Mouse (Mus musculus): ENCODE data around the gene Pacsin3. TPM values are rescaled to one million over a fixed set of nuclear protein-coding genes. Genes with fewer than 3 reads are reported as not detected.

The Pacsin3 gene
- total RNA-seq, 2 experiments from 2014 or later = 46.8 TPM

DNA sequence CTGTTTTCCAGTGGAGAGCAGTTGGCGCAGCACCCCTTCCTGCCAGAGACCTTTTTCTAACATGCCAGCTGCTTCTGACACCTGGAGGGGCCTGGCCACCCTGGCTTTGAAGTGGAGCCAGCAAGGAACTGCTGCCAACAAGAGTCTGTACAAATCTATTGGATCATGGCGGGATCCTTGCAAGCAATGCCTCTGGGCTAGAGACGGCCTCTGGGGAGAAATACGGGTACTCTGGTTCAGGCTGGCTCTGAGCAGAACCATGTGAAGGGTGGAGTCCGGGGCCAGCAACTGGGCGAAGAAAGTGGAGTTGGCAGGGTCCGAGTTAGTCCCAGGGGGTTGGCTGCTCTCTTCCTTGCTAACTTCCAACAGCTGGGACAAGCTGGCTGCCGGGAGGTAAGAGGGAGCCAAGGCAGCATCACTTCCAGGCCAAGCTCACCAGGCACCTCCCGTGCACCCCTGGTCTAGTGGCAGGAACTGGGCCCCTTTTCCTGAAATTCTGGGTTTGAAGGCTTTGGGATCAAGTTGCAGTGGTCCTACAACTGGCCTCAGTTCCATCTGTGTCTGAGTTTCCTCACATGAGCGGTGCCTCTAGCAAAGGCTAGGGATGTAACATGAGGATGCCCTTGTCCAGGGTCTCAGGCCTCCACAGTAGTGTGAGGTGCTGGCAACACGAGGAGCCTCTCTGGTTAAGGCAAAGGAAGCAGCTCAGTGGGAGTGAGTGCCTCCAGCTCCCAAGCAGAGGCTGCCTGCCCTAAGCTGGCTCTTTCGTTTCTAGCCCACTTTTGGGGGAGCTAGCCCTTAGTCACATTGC, 35.6 kb downstream of the Pacsin3 start:
- intact Hi-C loops (cut with DNase I) = loop anchor here (5.0 kb wide), 1 partner anchor 36 kb away; no protein-coding TSS in a partner anchor
- DNase-seq (ENCODE audit: low spot score in 2 of 2) = no peak

DNA sequence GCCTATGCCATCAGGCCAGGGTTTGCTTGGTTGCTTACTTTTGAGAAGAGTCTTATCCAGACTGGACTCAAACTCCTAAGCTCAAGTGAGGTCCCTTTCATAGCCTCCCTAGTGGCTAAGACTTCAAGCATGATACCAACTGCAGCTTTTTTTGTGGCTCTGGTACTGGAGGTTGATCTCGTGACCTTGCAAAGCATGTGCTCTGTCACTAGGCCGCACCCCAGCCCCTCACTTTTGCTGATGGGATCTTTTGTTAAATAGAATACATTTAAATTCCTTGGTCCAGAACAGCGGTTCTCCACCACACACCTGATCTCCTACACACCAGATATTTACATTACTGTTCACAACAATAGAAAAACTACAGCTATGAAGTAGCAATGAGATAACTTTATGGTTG, 38.5 kb downstream of the Pacsin3 start:
- intact Hi-C loops (cut with DNase I) = loop anchor here (5.0 kb wide), 1 partner anchor 33 kb away; no protein-coding TSS in a partner anchor
- no peak for DNase-seq (ENCODE audit: low spot score in 2 of 2)

DNA sequence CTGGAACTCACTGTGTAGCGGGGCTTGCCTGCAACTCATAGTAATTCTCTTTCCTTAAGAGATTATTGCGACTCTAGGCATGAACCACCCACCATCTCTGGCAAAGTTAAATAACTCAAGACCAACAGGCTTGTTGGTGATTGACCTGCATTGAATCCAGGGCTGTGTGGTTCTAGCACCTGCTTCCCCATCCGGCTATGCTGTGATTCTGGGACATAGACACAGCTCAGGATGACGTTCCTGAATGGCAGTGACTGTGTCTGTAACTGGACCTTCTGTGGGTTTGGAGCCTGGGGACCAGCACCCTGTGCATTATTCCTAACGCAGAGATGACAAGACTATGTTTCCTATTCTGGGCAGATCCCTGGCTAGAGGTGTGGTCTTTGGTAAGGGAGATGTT, 40.1 kb downstream of the Pacsin3 start:
- DNase-seq (ENCODE audit: low spot score in 2 of 2) = no peak
- intact Hi-C loops (cut with DNase I) = no loop called here

DNA sequence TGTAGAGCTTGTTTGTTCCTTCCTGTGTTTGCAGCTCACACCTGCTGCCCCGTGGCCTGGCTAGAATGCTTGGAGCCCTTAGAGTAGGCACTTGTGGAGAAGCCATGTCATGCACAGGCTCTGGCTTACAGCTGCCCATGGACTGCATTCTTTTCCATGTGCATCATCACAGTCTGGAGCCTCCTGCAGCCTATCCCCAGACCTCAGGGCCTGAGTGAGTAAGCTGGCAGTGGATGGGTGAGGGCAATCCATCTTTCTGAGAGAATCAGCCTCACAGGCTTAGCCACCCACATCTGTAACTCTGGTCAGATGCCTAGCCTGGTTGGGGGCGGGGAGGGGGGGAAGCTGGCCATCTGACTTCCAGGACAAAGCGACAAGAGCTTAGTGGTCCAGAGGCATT, 43.4 kb downstream of the Pacsin3 start:
- intact Hi-C loops (cut with DNase I) = no loop called here
- no peak for DNase-seq (ENCODE audit: low spot score in 2 of 2)

DNA sequence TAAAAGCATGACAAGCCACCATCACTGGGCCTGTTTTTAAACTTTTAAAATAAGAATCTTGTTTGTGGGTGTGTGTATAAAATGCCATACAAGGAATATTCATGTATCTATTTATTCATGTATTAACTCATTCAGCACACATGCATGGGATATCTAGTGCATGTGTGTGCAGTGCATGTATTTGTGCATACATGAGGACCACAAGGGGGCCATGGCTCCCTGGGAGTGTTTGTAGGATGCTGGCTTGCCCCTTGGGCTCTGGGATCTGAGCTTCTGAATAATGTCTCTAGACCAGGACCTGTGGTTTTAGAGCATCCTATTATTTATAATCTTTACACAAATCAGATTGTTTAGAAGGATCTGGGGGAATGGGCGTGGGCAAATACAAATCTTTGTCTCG, 45.0 kb downstream of the Pacsin3 start:
- DNase-seq (ENCODE audit: low spot score in 2 of 2) = no peak
- intact Hi-C loops (cut with DNase I) = no loop called here

DNA sequence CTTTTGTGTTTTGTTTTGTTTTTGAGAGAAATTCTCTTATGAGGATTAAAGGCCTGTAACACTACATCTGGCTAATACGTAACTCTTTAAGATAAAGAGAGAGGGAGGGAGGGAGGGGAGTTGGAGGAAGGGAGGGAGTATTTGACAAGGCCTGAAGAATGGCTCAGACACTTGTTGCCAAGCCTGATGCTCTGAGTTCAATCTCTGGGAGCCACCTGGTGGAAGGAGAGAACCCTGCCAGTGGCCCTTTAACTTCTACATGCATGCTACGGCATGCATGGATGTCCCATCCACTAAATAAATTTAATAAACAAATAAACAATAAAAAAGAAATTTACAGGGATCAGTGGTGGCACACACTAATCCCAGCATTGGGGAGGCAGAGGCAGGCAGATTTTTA, 46.1 kb downstream of the Pacsin3 start:
- intact Hi-C loops (cut with DNase I) = no loop called here
- DNase-seq (ENCODE audit: low spot score in 2 of 2) = no peak

DNA sequence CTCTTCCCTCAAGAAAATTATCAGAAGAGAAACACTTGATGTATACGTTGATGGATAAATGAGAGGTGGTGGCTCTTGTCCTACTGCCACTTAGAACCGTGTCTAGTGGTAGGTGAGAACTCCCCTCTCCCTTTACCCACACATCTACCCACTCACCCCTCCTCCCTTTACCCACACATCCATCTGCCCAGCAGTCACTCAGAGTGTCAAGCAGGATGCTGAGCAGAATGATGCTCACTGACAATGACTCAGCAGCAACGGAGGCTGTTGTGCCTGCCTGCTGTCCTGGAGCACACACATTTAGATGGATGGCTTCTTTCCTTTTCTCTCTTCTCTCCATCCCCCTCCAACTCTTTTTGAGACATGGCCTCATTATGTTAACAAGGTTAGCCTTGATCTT, 47.1 kb downstream of the Pacsin3 start:
- intact Hi-C loops (cut with DNase I) = no loop called here
- DNase-seq (ENCODE audit: low spot score in 2 of 2) = no peak

DNA sequence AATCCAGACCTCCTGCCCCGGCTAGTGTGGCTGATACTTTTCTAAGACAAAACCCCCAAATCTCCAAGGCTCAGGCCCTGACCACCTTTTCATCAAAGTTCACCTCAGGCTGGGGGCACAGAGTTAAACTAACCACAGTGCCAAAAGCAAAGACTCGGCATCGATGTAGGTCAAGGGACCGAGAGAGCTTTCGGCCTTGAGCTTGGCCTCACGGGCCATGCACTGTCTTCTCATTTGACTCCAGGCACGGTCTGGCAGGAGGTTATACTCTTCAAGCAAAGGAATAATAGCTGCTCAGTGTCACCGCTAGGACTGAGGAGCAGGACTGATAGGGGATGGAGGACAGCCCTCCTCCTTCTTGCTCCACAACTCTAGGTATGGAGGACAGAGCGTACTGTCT, 50.2 kb downstream of the Pacsin3 start:
- intact Hi-C loops (cut with DNase I) = no loop called here
- DNase-seq (ENCODE audit: low spot score in 2 of 2) = no peak

DNA sequence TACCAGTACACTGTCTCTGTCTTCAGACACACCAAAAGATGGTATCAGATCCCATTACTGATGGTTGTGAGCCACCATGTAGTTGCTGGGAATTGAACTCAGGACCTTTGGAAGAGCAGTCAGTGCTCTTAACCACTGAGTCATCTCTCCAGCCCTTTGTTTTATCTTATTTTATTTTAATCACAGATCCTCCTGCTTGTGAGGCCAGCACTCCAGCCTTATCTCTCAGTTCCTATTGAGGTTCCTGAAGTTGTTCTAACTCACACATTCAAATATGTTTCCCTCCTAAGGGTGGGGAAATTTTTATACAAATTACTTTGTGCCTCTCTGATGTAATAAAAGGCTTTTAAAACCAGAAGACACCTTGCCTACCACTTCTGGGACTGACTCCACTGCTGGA, 50.8 kb downstream of the Pacsin3 start:
- intact Hi-C loops (cut with DNase I) = no loop called here

DNA sequence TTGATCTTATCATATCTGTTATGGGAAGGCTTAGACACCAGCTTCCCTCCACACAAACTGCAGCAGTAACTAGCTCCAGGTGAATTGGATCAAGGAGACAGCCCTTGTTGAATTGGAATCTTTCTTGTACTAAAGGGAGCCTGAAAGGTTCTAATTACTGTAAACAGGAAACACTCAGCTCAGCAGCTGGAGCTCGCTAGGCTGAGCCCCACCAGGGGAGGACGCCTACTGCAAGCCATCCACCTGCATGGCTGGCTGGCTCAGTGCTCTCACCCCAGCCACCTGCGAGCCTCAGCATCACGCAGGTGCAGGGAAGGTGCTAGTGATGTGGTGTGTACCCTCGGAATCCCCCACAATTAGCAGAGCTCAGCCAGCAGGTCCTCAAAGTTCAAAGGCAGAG, 52.9 kb downstream of the Pacsin3 start:
- intact Hi-C loops (cut with DNase I) = no loop called here
- DNase-seq (ENCODE audit: low spot score in 2 of 2) = no peak

More for the DNA sequence above, 50.8 kb downstream of the Pacsin3 start:
- no peak for DNase-seq (ENCODE audit: low spot score in 2 of 2)

DNA sequence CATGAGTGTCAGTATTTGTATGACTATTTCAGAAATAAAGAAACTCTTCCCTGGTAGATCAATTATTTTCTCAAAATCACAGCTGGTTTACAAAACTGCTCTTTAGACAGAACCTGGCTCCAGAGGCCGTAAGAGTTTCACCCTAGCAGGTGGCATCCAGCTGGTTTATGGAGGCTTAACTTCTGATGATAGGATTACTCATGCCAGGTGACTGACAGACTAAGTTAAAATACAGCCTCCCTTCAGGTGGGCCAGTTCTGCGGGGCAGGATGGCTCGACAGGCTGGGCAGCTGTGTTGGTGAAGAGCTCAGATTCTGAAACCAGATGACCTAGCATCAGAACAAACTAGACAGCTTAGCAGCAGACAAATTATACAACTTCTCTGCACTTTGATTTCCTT, 53.8 kb downstream of the Pacsin3 start:
- DNase-seq (ENCODE audit: low spot score in 2 of 2) = no peak
- intact Hi-C loops (cut with DNase I) = no loop called here

DNA sequence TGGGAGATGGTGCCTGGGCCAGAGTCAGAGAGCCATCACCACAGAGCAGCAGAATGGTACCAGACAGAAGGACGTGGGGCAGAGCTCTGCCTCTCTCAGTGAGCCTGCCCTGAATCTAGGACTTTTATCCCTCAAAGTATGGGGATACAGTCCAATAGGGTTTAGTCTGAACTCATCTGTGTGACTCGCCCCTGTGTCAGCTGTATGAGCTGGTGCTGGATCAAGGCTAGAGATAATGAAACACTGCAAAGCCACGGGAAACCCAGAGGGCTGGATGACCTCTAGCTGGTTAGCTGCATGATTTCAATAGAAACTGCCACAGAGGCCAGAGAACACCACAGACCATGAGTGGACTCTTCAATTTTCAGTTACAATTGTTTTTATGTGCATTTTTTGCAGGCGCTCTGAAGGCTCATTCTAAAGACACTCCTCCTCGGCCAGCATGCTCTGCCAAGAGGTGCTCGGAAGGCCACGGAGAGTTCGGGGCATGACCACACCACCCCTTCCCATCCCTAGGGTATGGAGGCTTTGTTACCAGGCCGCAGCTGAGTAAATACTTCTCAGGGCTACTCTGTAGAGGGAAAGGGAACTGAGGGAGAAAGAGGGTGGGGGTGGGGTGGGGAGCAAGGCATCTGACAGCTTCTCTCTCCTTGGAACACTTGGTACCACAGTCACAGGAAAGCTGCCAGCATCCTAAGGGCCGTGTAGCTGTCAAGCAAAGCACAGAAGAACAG, 57.0 kb downstream of the Pacsin3 start:
- intact Hi-C loops (cut with DNase I) = no loop called here
- no peak for DNase-seq (ENCODE audit: low spot score in 2 of 2)

DNA sequence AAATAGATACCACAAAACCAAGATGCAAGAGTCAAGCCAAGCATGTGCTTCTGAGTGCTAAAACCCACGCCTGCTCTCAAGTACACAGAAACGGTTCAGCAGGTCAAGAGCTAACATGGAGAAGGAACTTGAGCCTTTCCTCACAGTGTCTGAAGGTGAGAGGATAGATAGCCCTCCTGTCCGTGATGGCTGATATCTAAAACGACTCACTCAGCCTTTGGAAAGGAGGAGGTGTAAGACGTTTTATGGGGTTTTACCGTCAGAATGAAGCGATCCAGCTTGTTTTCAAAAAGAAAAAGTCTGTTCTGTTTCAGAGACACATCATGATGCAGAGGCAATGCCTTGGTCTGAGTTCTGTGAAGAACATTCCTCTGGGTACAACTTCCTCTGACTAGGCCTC, 58.4 kb downstream of the Pacsin3 start:
- DNase-seq (ENCODE audit: low spot score in 2 of 2) = no peak
- intact Hi-C loops (cut with DNase I) = no loop called here

Other genes with a start within 250 kb of the Pacsin3 start
- gene Rapsn, start 220.3 kb upstream of the Pacsin3 start, total RNA-seq (2021) = under 1 TPM; 0.24 to 0.36 TPM
- gene Psmc3, start 201.9 kb upstream of the Pacsin3 start, total RNA-seq (2021) = 100 to 1,000 TPM; 203 to 208 TPM
- 10 to 100 TPM; 26.2 to 32.9 TPM for gene Slc39a13, start 185.5 kb upstream of the Pacsin3 start, total RNA-seq (2021)
- 1 to 10 TPM; 4.3 to 4.7 TPM for gene Spi1, start 173.6 kb upstream of the Pacsin3 start, total RNA-seq (2021)
- 1 to 10 TPM in 1 of 2 experiments, under 1 TPM in 1; 0.91 to 1.8 TPM for gene Mybpc3, start 137.8 kb upstream of the Pacsin3 start, total RNA-seq (2021)
- gene Madd, start 72.1 kb upstream of the Pacsin3 start, total RNA-seq (2021) = 100 to 1,000 TPM; 202 to 239 TPM
- 1 to 10 TPM; 1.9 to 2.3 TPM for gene Nr1h3, start 53.1 kb upstream of the Pacsin3 start, total RNA-seq (2021)
- 10 to 100 TPM; 51.0 to 54.8 TPM for gene Acp2, start 53.1 kb upstream of the Pacsin3 start, total RNA-seq (2021)
- gene Ddb2, start 19.0 kb upstream of the Pacsin3 start, total RNA-seq (2021) = 10 to 100 TPM; 10.4 to 10.9 TPM
- 10 to 100 TPM; 63.3 to 65.6 TPM for gene Arfgap2, start 9.0 kb downstream of the Pacsin3 start, total RNA-seq (2021)
- gene 1110051M20Rik, start 188.8 kb downstream of the Pacsin3 start, total RNA-seq (2021) = 10 to 100 TPM; 84.7 to 89.4 TPM
- 10 to 100 TPM; 27.2 to 28.2 TPM for gene Lrp4, start 201.6 kb downstream of the Pacsin3 start, total RNA-seq (2021)

All from left cerebral cortex, postnatal 14 days (tissue).